Mouse (Mus musculus): ENCODE results near the gene Prim2.

The Prim2 gene

GRCm38 (mm10) chr1:33471069-33471468, 198.5 kb downstream of the Prim2 start:
- no peak for DNase-seq

- DNase-seq = no peak
Measured at GRCm38 (mm10) chr1:33470222-33470621, 199.4 kb downstream of the Prim2 start.

- no peak for DNase-seq
Measured at GRCm38 (mm10) chr1:33464234-33464633, 205.4 kb downstream of the Prim2 start.

GRCm38 (mm10) chr1:33460703-33461102, 208.9 kb downstream of the Prim2 start:
- no peak for DNase-seq

GRCm38 (mm10) chr1:33460262-33460661, 209.3 kb downstream of the Prim2 start:
- no peak for DNase-seq

- no peak for DNase-seq
Measured at GRCm38 (mm10) chr1:33458950-33459349, 210.6 kb downstream of the Prim2 start.

GRCm38 (mm10) chr1:33454251-33454650, 215.3 kb downstream of the Prim2 start:
- DNase-seq = no peak

- no peak for DNase-seq
Measured at GRCm38 (mm10) chr1:33453299-33453698, 216.3 kb downstream of the Prim2 start.

GRCm38 (mm10) chr1:33447179-33447578, 222.4 kb downstream of the Prim2 start:
- DNase-seq = no peak

- DNase-seq = no peak
Measured at GRCm38 (mm10) chr1:33436167-33436566, 233.4 kb downstream of the Prim2 start.

Data from heart, adult 11 months (tissue).